27 mouse cellular contexts compared by ENCODE assay signal in the genomic region with DNA sequence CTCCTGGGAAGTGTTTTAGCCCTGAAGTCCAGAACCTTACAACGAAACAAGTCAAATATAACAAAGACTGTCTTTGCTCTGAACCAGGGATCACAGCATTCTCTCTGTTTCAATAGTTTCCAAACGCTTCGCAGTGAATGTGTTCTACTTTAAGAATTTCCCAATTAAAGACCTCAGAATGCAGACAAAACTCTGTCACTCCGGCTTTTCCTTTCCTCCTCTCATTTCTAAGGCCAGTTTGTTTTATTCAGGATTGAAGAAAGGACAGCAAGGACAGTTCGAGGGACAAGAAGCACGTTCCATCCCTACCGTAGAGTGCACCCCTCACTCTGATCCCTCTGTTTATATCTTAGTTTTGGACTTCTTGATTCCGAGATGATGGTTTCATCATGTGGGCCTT.
DNase-seq lines count a peak whose midpoint lies in the region; ATAC-seq and TF ChIP-seq lines count a peak whose summit lies in the region.
"Had no signal": no experiment of that assay in that cellular context is flagged by ENCODE, and none has a peak within 500 bp of the region (broad histone marks: within the 10 kb centered on the region; RNA-seq: fewer than 3 reads in every experiment).

No protein-coding gene starts in this region.

- H3K9me3 ChIP-seq in forebrain, embryonic 11.5 days (ENCODE audit: control insufficient read depth, low read length): no peaks in the 10 kb centered on the region
- no peaks in the 10 kb centered on the region for H3K9me3 ChIP-seq in forebrain, embryonic 15.5 days
- no peaks in the 10 kb centered on the region for H3K9me3 ChIP-seq in midbrain, embryonic 12.5 days
- no peaks in the 10 kb centered on the region for H3K9me3 ChIP-seq in midbrain, postnatal 0 days (ENCODE audit: low read length)
- H3K9me3 ChIP-seq: heart, embryonic 12.5 days; intestine, embryonic 15.5 days; limb, embryonic 15.5 days; liver, embryonic 13.5 days; neural tube, embryonic 13.5 days had no signal

- no peak for ATAC-seq in forebrain, embryonic 11.5 days (replicated peaks; ENCODE audit: low FRiP score)
- no peak for ATAC-seq in forebrain, embryonic 15.5 days (replicated peaks)
- no peak for ATAC-seq in midbrain, embryonic 12.5 days (ENCODE audit: low FRiP score, low read depth)
- no peak for ATAC-seq in midbrain, postnatal 0 days (ENCODE audit: low FRiP score)
- ATAC-seq: CD4-positive, CD25-positive, alpha-beta regulatory T cell, adult 4 months; intestine, embryonic 15.5 days; lung, postnatal 0 days had no signal

- peak overlapping the region; percentile 9; the same call in 1 of the 2 replicates for H3K4me2 ChIP-seq in forebrain, embryonic 11.5 days (ENCODE audit: low read depth, low read length, severe bottlenecking)
- peak overlapping the region; percentile 47 for H3K4me2 ChIP-seq in forebrain, embryonic 15.5 days (replicated peaks)
- H3K4me2 ChIP-seq in midbrain, embryonic 12.5 days (replicated peaks): peak overlapping the region; percentile 45
- H3K4me2 ChIP-seq in midbrain, postnatal 0 days (ENCODE audit: low read depth, low read length, poor library complexity, severe bottlenecking): no peak overlapping the region
- H3K4me2 ChIP-seq: intestine, embryonic 15.5 days; liver, embryonic 13.5 days had no signal

- 35% methylated on average over 8 of the region's 8 CpGs for WGBS in forebrain, embryonic 11.5 days
- 23% methylated on average over 8 of the region's 8 CpGs for WGBS in forebrain, embryonic 15.5 days
- 24% methylated on average over 8 of the region's 8 CpGs for WGBS in midbrain, embryonic 12.5 days
- 39% methylated on average over 8 of the region's 8 CpGs for WGBS in midbrain, postnatal 0 days

- no peak overlapping the region for H3K4me3 ChIP-seq in forebrain, embryonic 11.5 days (ENCODE audit: low read depth, low read length)
- H3K4me3 ChIP-seq in forebrain, embryonic 15.5 days: no peak overlapping the region
- no peak overlapping the region for H3K4me3 ChIP-seq in midbrain, embryonic 12.5 days
- H3K4me3 ChIP-seq in midbrain, postnatal 0 days (ENCODE audit: low read depth, low read length): 0 out of 2 replicates have a peak overlapping the region, but pooled peaks have one; percentile 18
- H3K4me3 ChIP-seq: heart, adult 2 months; heart, embryonic 12.5 days; intestine, embryonic 15.5 days; liver, embryonic 13.5 days; neural tube, embryonic 13.5 days had no signal

- H3K27ac ChIP-seq in forebrain, embryonic 11.5 days (ENCODE audit: low read depth, low read length): no peak overlapping the region
- no peak overlapping the region for H3K27ac ChIP-seq in forebrain, embryonic 15.5 days (replicated peaks)
- peak overlapping the region; percentile 64 for H3K27ac ChIP-seq in midbrain, embryonic 12.5 days (replicated peaks)
- H3K27ac ChIP-seq in midbrain, postnatal 0 days (ENCODE audit: low read depth, low read length): no peak overlapping the region
- H3K27ac ChIP-seq: gastrocnemius, adult 2 months; heart, adult 2 months; hindbrain, postnatal 0 days; intestine, embryonic 15.5 days; limb, embryonic 15.5 days; liver, embryonic 13.5 days; macrophage; neural tube, embryonic 13.5 days had no signal

- H3K9ac ChIP-seq in forebrain, embryonic 11.5 days (ENCODE audit: low read length): peak overlapping the region; percentile 6; the same call in 1 of the 2 replicates
- H3K9ac ChIP-seq in forebrain, embryonic 15.5 days (replicated peaks): no peak overlapping the region
- no peak overlapping the region for H3K9ac ChIP-seq in midbrain, embryonic 12.5 days (replicated peaks)
- H3K9ac ChIP-seq in midbrain, postnatal 0 days (replicated peaks; ENCODE audit: low read length, poor library complexity, severe bottlenecking): no peak overlapping the region
- H3K9ac ChIP-seq: heart, embryonic 12.5 days; intestine, embryonic 15.5 days; limb, embryonic 15.5 days; liver, embryonic 13.5 days; neural tube, embryonic 13.5 days had no signal

- peaks cover 2% of the 10 kb centered on the region; the same call in 1 of the 2 replicates for H3K4me1 ChIP-seq in forebrain, embryonic 11.5 days (replicated peaks; ENCODE audit: control insufficient read depth, insufficient read depth, low read length)
- H3K4me1 ChIP-seq in forebrain, embryonic 15.5 days: peaks cover 26% of the 10 kb centered on the region
- peaks cover 22% of the 10 kb centered on the region for H3K4me1 ChIP-seq in midbrain, embryonic 12.5 days
- no peaks in the 10 kb centered on the region for H3K4me1 ChIP-seq in midbrain, postnatal 0 days (ENCODE audit: insufficient read depth, low read length)
- H3K4me1 ChIP-seq: intestine, embryonic 15.5 days; liver, embryonic 13.5 days had no signal

- H3K36me3 ChIP-seq in forebrain, embryonic 11.5 days (ENCODE audit: control insufficient read depth, insufficient read depth, low read length): no peaks in the 10 kb centered on the region
- H3K36me3 ChIP-seq in forebrain, embryonic 15.5 days: no peaks in the 10 kb centered on the region
- no peaks in the 10 kb centered on the region for H3K36me3 ChIP-seq in midbrain, embryonic 12.5 days
- no peaks in the 10 kb centered on the region for H3K36me3 ChIP-seq in midbrain, postnatal 0 days (ENCODE audit: insufficient read depth, low read length)
- H3K36me3 ChIP-seq: heart, embryonic 12.5 days; intestine, embryonic 15.5 days; limb, embryonic 15.5 days; liver, embryonic 13.5 days; neural tube, embryonic 13.5 days had no signal

- H3K27me3 ChIP-seq in forebrain, embryonic 11.5 days (ENCODE audit: control insufficient read depth, insufficient read depth, low read length): no peaks in the 10 kb centered on the region
- H3K27me3 ChIP-seq in forebrain, embryonic 15.5 days: peaks cover 8% of the 10 kb centered on the region; the same call in 1 of the 2 replicates
- H3K27me3 ChIP-seq in midbrain, embryonic 12.5 days: peaks cover 11% of the 10 kb centered on the region
- no peaks in the 10 kb centered on the region for H3K27me3 ChIP-seq in midbrain, postnatal 0 days (ENCODE audit: insufficient read depth, low read length)
- H3K27me3 ChIP-seq: heart, embryonic 12.5 days; intestine, embryonic 15.5 days; limb, embryonic 15.5 days; liver, embryonic 13.5 days; neural tube, embryonic 13.5 days had no signal

- no peak for TF ChIP-seq CTCF in midbrain, postnatal 0 days (IDR thresholded peaks at IDR 0.05)

- DNase-seq in forebrain, embryonic 11.5 days (ENCODE audit: low spot score): no peak
- no peak for DNase-seq in midbrain, postnatal 0 days (ENCODE audit: low spot score)
- DNase-seq in cerebellum, adult 9-10 months: no peak
- DNase-seq in cerebellum, adult 11 months: no peak
- no peak for DNase-seq in gastrocnemius, postnatal 25 days
- DNase-seq: adrenal gland, postnatal 14 days; cerebellum, adult 2 months; cerebellum, postnatal 36 days; gastrocnemius, adult 2 months; heart, adult 2 months; heart, postnatal 4 days; kidney, adult 2 months; kidney, postnatal 36 days; left cerebral cortex, postnatal 4 days; liver, embryonic 13.5 days; lung, adult 18-20 months; thymus, postnatal 4 days had no signal
